Mouse (Mus musculus) v-Abl transformed pro-B cells (cell line): ENCODE measurements around the gene Ppie.

Source experiments
- in situ Hi-C, 2 experiments: fragments of 400-800 bp; cut with MboI; formaldehyde crosslinking; loops; one replicate each; pipeline ENCODE4 v1.15.1; 2025; ENCODE audit not compliant: unreplicated experiment in 2 of 2

Gene Ppie

GRCm38 (mm10) chr4:123078231-123078630 lies 61.5 kb downstream of the Ppie start:
- in situ Hi-C loops = loop anchor here in 1 of 2 experiments (25.0 kb wide), 1 partner anchor 491 kb away; no protein-coding TSS in a partner anchor
